Mouse (Mus musculus): Measurements from ENCODE around the gene Tas2r124. TPM values are rescaled to one million over a fixed set of nuclear protein-coding genes. Genes with fewer than 3 reads are reported as not detected.

The Tas2r124 gene
- total and polyA plus RNA-seq, 3 experiments, result not detected

GRCm38 (mm10) chr6:132750206-132750605, 4.3 kb upstream of the Tas2r124 start:
- H3K4me2 ChIP-seq (ENCODE audit: insufficient read depth, low read depth, poor library complexity, severe bottlenecking), result no peak overlapping the region
- H3K79me2 ChIP-seq (replicated peaks; ENCODE audit: control insufficient read depth, extremely low read depth, insufficient read depth, poor library complexity, severe bottlenecking), result no peaks in the 10 kb centered on the region
- no peak overlapping the region for H3K4me3 ChIP-seq (replicated peaks in 1 of 3; ENCODE audit: low read depth in 2 of 3, low read length in 2 of 3, poor library complexity in 1 of 3)
- DNase-seq (ENCODE audit: extremely low read depth), result no peak
- in situ Hi-C loops (cut with MboI; ENCODE audit: low pct_ligation_motif_present, low pct_unique_long_range_greater_than_20kb, low sequenced_read_pairs) (no loop called here), dilution Hi-C loops (cut with MboI; ENCODE audit: extremely low pct_ligation_motif_present, extremely low pct_unique_long_range_greater_than_20kb, low sequenced_read_pairs) (no loop called here)
- no peaks in the 10 kb centered on the region for H3K36me3 ChIP-seq (replicated peaks in 1 of 2; ENCODE audit: control insufficient read depth in 1 of 2, insufficient read depth in 1 of 2, low read length in 1 of 2)
- H3K27ac ChIP-seq (ENCODE audit: insufficient read depth, low read depth), result no peak overlapping the region
- no peaks in the 10 kb centered on the region for H3K4me1 ChIP-seq (ENCODE audit: control insufficient read depth in 1 of 2, insufficient read depth in 2 of 2)
- H3K27me3 ChIP-seq (replicated peaks), result no peaks in the 10 kb centered on the region
- H3K9me3 ChIP-seq (replicated peaks; ENCODE audit: low read length), result peaks cover 13% of the 10 kb centered on the region
- no peak overlapping the region for H3K9ac ChIP-seq (ENCODE audit: insufficient read depth, low read depth)
- no peak for TF ChIP-seq MAZ (IDR thresholded peaks at IDR 0.05; ENCODE audit: low read depth, low read length)
- no peak for TF ChIP-seq MEF2A (IDR thresholded peaks at IDR 0.05; ENCODE audit: borderline replicate concordance, low read depth, low read length)
- TF ChIP-seq GABPA (IDR thresholded peaks at IDR 0.05; ENCODE audit: insufficient replicate concordance, low read depth, low read length), result no peak
- TF ChIP-seq ETS1 (conservative IDR thresholded peaks at IDR 0.05; ENCODE audit: low read depth, low read length), result no peak
- TF ChIP-seq MAX (IDR thresholded peaks at IDR 0.05; ENCODE audit: low read length), result no peak
- TF ChIP-seq ZKSCAN1 (IDR thresholded peaks at IDR 0.05; ENCODE audit: borderline replicate concordance, low read depth, low read length), result no peak
- no peak for TF ChIP-seq JUND (conservative IDR thresholded peaks at IDR 0.05; ENCODE audit: low read depth, low read length)
- TF ChIP-seq RCOR1 (conservative IDR thresholded peaks at IDR 0.05; ENCODE audit: low read depth, low read length), result no peak
- no peak for TF ChIP-seq CHD1 (IDR thresholded peaks at IDR 0.05; ENCODE audit: low read depth, low read length)
- no peak for TF ChIP-seq POLR2A (IDR thresholded peaks at IDR 0.05; ENCODE audit: low read depth, low read length)
- TF ChIP-seq NELFE (IDR thresholded peaks at IDR 0.05; ENCODE audit: low read depth, low read length), result no peak
- no peak for TF ChIP-seq SIN3A (IDR thresholded peaks at IDR 0.05; ENCODE audit: low read length)
- no peak for TF ChIP-seq USF1 (IDR thresholded peaks at IDR 0.05; ENCODE audit: low read depth, low read length)
- no peak for TF ChIP-seq UBTF (IDR thresholded peaks at IDR 0.05; ENCODE audit: low read depth, low read length)
- TF ChIP-seq RAD21 (IDR thresholded peaks at IDR 0.05; ENCODE audit: low read depth, low read length), result no peak
- TF ChIP-seq CTCF (conservative IDR thresholded peaks at IDR 0.05 in 1 of 2, IDR thresholded peaks at IDR 0.05 in 1 of 2; ENCODE audit: low read depth in 2 of 2, low read length in 2 of 2), result no peak
- TF ChIP-seq ELF1 (IDR thresholded peaks at IDR 0.05; ENCODE audit: low read depth, low read length), result no peak
- no peak for TF ChIP-seq ZMIZ1 (IDR thresholded peaks at IDR 0.05; ENCODE audit: low read depth, low read length)
- no peak for TF ChIP-seq NRF1 (IDR thresholded peaks at IDR 0.05; ENCODE audit: low read depth, low read length)

GRCm38 (mm10) chr6:132761831-132762230, 7.3 kb downstream of the Tas2r124 start, which contains the start of gene Tas2r102:
Gene Tas2r102 (plus strand): TSS chr6:132762131.
- H3K27me3 ChIP-seq (replicated peaks), result no peaks in the 10 kb centered on the region
- DNase-seq (ENCODE audit: extremely low read depth), result no peak
- no peak within 1 kb of the TSS for H3K4me3 ChIP-seq (replicated peaks in 1 of 3; ENCODE audit: low read depth in 2 of 3, low read length in 2 of 3, poor library complexity in 1 of 3)
- peaks cover 19% of the 10 kb centered on the region for H3K9me3 ChIP-seq (replicated peaks; ENCODE audit: low read length)
- H3K36me3 ChIP-seq (replicated peaks in 1 of 2; ENCODE audit: control insufficient read depth in 1 of 2, insufficient read depth in 1 of 2, low read length in 1 of 2), result no peaks in the 10 kb centered on the region
- no peaks in the 10 kb centered on the region for H3K79me2 ChIP-seq (replicated peaks; ENCODE audit: control insufficient read depth, extremely low read depth, insufficient read depth, poor library complexity, severe bottlenecking)
- dilution Hi-C loops (cut with MboI; ENCODE audit: extremely low pct_ligation_motif_present, extremely low pct_unique_long_range_greater_than_20kb, low sequenced_read_pairs) (no loop called here), in situ Hi-C loops (cut with MboI; ENCODE audit: low pct_ligation_motif_present, low pct_unique_long_range_greater_than_20kb, low sequenced_read_pairs) (no loop called here)
- no peak within 1 kb of the TSS for H3K27ac ChIP-seq (ENCODE audit: insufficient read depth, low read depth)
- no peak within 1 kb of the TSS for H3K9ac ChIP-seq (ENCODE audit: insufficient read depth, low read depth)
- H3K4me2 ChIP-seq (ENCODE audit: insufficient read depth, low read depth, poor library complexity, severe bottlenecking), result no peak within 1 kb of the TSS
- TF ChIP-seq POLR2AphosphoS2 (IDR thresholded peaks at IDR 0.05; ENCODE audit: low read depth, low read length), result no peak
- TF ChIP-seq BHLHE40 (IDR thresholded peaks at IDR 0.05; ENCODE audit: low read depth, low read length), result no peak
- TF ChIP-seq NRF1 (IDR thresholded peaks at IDR 0.05; ENCODE audit: low read depth, low read length), result no peak
- TF ChIP-seq USF2 (conservative IDR thresholded peaks at IDR 0.05; ENCODE audit: low read depth, low read length), result no peak
- TF ChIP-seq GABPA (IDR thresholded peaks at IDR 0.05; ENCODE audit: insufficient replicate concordance, low read depth, low read length), result no peak
- TF ChIP-seq E2F4 (IDR thresholded peaks at IDR 0.05; ENCODE audit: insufficient replicate concordance, low read depth, low read length), result no peak
- H3K4me1 ChIP-seq (ENCODE audit: control insufficient read depth in 1 of 2, insufficient read depth in 2 of 2), result no peaks in the 10 kb centered on the region

All from CH12.LX (cell line).